Mouse (Mus musculus) lung, embryonic 14.5 days (tissue): Measurements from ENCODE around the gene Gm43738. TPM values are rescaled to one million over a fixed set of nuclear protein-coding genes. Genes with fewer than 3 reads are reported as not detected.

Source experiments
- ATAC-seq: fragments of 200-750 bp; cut with Nextera tagmentation; 2 replicates; pipeline ENCODE4 v1.8.0; 2017; ENCODE audit warnings: mild to moderate bottlenecking, moderate TSS enrichment, moderate library complexity; ENCODE audit not compliant: insufficient read depth
- DNase-seq: peaks from one replicate; pipeline ENCODE4 v3.0.0-alpha.2; 2015
- H3K27ac ChIP-seq: fragments of 300-500 bp; sonication (generic); 2 replicates; pipeline ENCODE4 v1.5.1; 2014; ENCODE audit warnings: low read depth, mild to moderate bottlenecking, moderate library complexity
- H3K27me3 ChIP-seq: fragments of 300-500 bp; sonication (generic); 2 replicates; pipeline ENCODE4 v1.6.1; 2014; ENCODE audit warnings: low read length, control low read depth; ENCODE audit not compliant: insufficient read depth
- H3K36me3 ChIP-seq: fragments of 300-500 bp; sonication (generic); 2 replicates; pipeline ENCODE4 v1.6.1; 2014; ENCODE audit warnings: control low read depth; ENCODE audit not compliant: insufficient read depth
- H3K4me1 ChIP-seq: fragments of 300-500 bp; sonication (generic); 2 replicates; pipeline ENCODE4 v1.6.1; 2014; ENCODE audit warnings: antibody characterized with exemption, control low read depth; ENCODE audit not compliant: insufficient read depth
- H3K4me2 ChIP-seq: fragments of 300-500 bp; sonication (generic); 2 replicates; pipeline ENCODE4 v1.6.1; 2014; ENCODE audit warnings: mild to moderate bottlenecking
- H3K4me3 ChIP-seq: fragments of 300-500 bp; sonication (generic); 2 replicates; pipeline ENCODE4 v1.5.1; 2014; ENCODE audit warnings: low read depth, low read length
- H3K9ac ChIP-seq: fragments of 300-500 bp; sonication (generic); 2 replicates; pipeline ENCODE4 v1.6.1; 2014
- H3K9me3 ChIP-seq: fragments of 300-500 bp; sonication (generic); 2 replicates; pipeline ENCODE4 v1.6.1; 2016; ENCODE audit warnings: low read depth, low read length, control low read depth
- CTCF ChIP-seq: IDR thresholded peaks from 2 replicates; pipeline ENCODE4 v1.5.1; 2016; ENCODE audit warnings: antibody characterized with exemption, low read depth
- WGBS: fragments of 180-500 bp; shearing (Covaris S2); extraction: QIAGEN DNeasy Blood & Tissue Kit; methylation state at CpG from one replicate; pipeline ENCODE4 v1.1.7; 2014; 5-methylcytosine and 5-hydroxymethylcytosine counted together
- polyA plus RNA-seq: library from polyadenylated mRNA; unstranded; fragments of >200 nt; fragmentation: Nextera tagmentation; extraction: Ambion mirVana; gene quantifications from 2 replicates; pipeline ENCODE4 v1.2.1, GENCODE M21; 2014

The Gm43738 gene
- polyA plus RNA-seq = not detected in 2 replicates

- H3K36me3 ChIP-seq = peaks cover 42% of the 10 kb centered on the region
- DNase-seq (no peak), ATAC-seq (no peak)
- H3K9me3 ChIP-seq = no peaks in the 10 kb centered on the region
- H3K27ac ChIP-seq = peak within 1 kb of the TSS; percentile 75; the same call in 1 of the 2 replicates
- H3K27me3 ChIP-seq = no peaks in the 10 kb centered on the region
- peak within 1 kb of the TSS; percentile 71 for H3K4me3 ChIP-seq
- TF ChIP-seq CTCF = 0 out of 2 replicates have a peak, but pooled peaks have one; percentile 14
- peak within 1 kb of the TSS; percentile 67 for H3K9ac ChIP-seq
- H3K4me2 ChIP-seq = peak within 1 kb of the TSS; percentile 92
- H3K4me1 ChIP-seq = peaks cover 5% of the 10 kb centered on the region
- WGBS = 21% methylated on average over 7 of the region's 7 CpGs
Observed at GRCm38 (mm10) chr3:89100811-89101210, at the start of gene Gm43738. Gene Gm43738, minus strand, starts transcription at chr3:89101099.

GRCm38 (mm10) chr3:89148567-89148966 is 47.7 kb upstream of the Gm43738 start:
- H3K9me3 ChIP-seq = no peaks in the 10 kb centered on the region
- TF ChIP-seq CTCF = no peak
- no peak for ATAC-seq
- no peaks in the 10 kb centered on the region for H3K36me3 ChIP-seq
- no peak overlapping the region for H3K4me2 ChIP-seq
- peaks cover 23% of the 10 kb centered on the region for H3K27me3 ChIP-seq
- WGBS = 62% methylated on average over 14 of the region's 14 CpGs
- no peak overlapping the region for H3K4me3 ChIP-seq
- no peak overlapping the region for H3K27ac ChIP-seq
- DNase-seq = no peak
- H3K4me1 ChIP-seq = no peaks in the 10 kb centered on the region; the same call in 1 of the 2 replicates
- H3K9ac ChIP-seq = no peak overlapping the region

DNA sequence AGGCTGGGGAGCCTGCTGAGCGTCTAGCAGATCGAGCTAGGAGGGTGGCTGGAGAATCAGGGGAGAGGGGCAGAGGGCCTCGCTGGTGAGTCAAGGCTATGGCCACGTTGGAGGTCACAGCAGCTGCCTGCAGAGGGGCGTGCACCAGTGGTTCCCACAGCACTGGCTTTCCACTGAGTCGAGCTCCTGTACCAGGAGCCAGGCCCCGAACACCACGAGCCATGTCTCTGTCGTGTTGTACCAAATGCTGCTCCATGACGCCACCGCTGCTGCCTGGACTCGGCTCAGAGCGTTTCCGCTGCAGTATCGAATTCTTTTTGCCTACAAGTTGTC is 47.0 kb upstream of the Gm43738 start:
- Histone ChIP-seq H3K27ac (no peak overlapping the region), H3K9ac (no peak overlapping the region), H3K4me3 (peak overlapping the region; percentile 26), H3K36me3 (no peaks in the 10 kb centered on the region), H3K4me1 (no peaks in the 10 kb centered on the region; the same call in 1 of the 2 replicates), H3K4me2 (peak overlapping the region; percentile 59), H3K9me3 (no peaks in the 10 kb centered on the region), H3K27me3 (peaks cover 23% of the 10 kb centered on the region)
- TF ChIP-seq CTCF = no peak
- DNase-seq = peak; percentile 23
- ATAC-seq = peak; percentile 45
- WGBS = 12% methylated on average over 15 of the region's 15 CpGs

DNA sequence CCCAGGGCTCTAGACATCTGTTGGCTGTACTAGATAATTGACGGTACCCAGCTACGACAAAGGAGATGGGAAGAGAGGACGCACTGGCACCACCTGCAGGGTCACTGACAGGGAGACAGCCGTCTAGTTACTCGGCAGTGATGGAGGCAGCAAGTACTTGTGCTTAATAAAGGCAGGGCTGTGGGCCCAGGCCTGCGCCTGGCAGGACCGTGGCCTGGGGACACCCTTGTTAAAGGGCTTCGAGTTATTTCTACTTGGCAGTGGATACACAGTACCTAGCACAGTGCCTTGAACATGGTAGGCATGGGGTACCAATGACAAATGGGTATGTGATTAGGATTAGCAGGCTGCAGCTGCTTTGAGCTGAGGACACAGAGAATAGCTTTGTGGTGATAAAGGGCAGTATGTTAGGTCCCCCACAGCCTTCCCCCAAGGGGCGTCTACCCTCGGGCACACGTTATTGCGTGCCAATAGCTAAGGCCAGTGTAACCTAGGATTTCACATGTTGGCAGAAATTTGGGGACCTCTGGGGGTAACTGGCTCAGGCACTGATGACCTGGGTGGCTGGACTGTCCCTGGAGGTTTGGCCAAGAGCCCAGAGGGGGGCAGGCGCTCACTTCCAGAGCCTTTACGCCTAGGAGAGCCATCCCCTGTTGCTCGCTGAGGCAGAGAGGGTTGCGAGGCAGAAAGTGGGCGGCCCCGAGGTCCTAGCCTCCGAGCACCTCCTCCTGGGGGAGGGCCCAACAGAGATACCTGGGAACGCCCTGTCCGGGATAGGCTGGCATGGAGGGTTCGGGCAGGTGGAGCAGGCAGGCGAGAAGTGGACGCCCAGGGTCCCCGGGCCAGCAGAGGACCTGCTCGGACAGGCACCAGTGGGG is 46.4 kb upstream of the Gm43738 start:
- H3K4me3 ChIP-seq = peak overlapping the region; percentile 26
- ATAC-seq (peak; percentile 85), DNase-seq (peak; percentile 34)
- no peaks in the 10 kb centered on the region for H3K9me3 ChIP-seq
- 20% methylated on average over 26 of the region's 26 CpGs for WGBS
- no peaks in the 10 kb centered on the region; the same call in 1 of the 2 replicates for H3K4me1 ChIP-seq
- H3K27me3 ChIP-seq = peaks cover 23% of the 10 kb centered on the region
- H3K4me2 ChIP-seq = peak overlapping the region; percentile 59
- TF ChIP-seq CTCF = no peak
- no peak overlapping the region for H3K9ac ChIP-seq
- H3K27ac ChIP-seq = no peak overlapping the region
- H3K36me3 ChIP-seq = no peaks in the 10 kb centered on the region

DNA sequence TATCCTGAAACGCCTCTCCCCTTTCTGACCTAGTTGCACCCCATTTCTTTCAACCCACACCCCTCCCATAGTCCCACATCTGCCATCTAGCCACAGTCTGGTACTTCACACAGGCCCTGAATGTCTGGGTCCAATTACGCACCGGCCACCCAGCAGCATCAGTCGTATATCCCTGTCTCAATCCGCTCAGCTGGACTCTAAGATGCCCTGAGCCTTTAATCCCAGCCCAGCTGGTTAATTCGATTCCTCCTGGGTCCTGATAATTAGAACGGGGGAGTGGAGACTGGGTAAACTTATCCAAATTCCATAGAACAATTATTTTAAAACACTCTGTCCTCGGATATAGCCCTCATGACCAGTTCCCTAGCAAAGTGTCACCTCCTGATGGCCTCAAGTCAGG is 44.7 kb upstream of the Gm43738 start:
- ATAC-seq = no peak
- DNase-seq = no peak
- no peak overlapping the region for H3K27ac ChIP-seq

GRCm38 (mm10) chr3:89144821-89145220 is 43.9 kb upstream of the Gm43738 start:
- Histone ChIP-seq H3K9me3 (no peaks in the 10 kb centered on the region), H3K27ac (no peak overlapping the region), H3K9ac (no peak overlapping the region), H3K27me3 (peaks cover 23% of the 10 kb centered on the region), H3K4me2 (no peak overlapping the region), H3K4me1 (no peaks in the 10 kb centered on the region; the same call in 1 of the 2 replicates), H3K36me3 (no peaks in the 10 kb centered on the region), H3K4me3 (no peak overlapping the region)
- 77% methylated on average over 10 of the region's 10 CpGs for WGBS
- no peak for TF ChIP-seq CTCF
- no peak for DNase-seq
- ATAC-seq = no peak

More for the DNA sequence above, 44.7 kb upstream of the Gm43738 start:
- 48% methylated on average over 8 of the region's 8 CpGs for WGBS
- Histone ChIP-seq H3K9me3 (no peaks in the 10 kb centered on the region), H3K36me3 (no peaks in the 10 kb centered on the region), H3K4me1 (no peaks in the 10 kb centered on the region; the same call in 1 of the 2 replicates), H3K27me3 (peaks cover 23% of the 10 kb centered on the region), H3K4me3 (no peak overlapping the region), H3K4me2 (no peak overlapping the region), H3K9ac (no peak overlapping the region)
- no peak for TF ChIP-seq CTCF

DNA sequence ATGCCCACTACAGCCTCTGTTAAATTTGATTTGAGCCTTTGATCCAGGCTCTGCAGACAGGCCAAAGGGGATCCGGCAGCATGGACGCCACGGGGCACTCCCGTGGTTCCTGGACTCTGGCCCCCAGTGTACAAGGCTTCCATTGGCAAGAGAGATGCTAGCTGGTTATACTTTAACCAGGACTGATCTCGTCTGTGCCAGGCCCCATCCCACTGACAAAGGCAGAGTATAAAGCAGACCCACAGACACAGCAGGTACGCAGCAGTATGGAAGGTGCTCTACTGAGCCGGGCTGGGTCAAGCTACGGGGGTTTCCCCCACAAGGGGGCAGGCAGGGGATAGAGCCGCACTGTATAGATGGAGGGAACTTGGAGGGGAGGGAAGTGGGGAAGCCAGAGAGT is 35.5 kb upstream of the Gm43738 start:
- ATAC-seq = peak; percentile 58; the same call in 1 of the 2 replicates
- Histone ChIP-seq H3K9ac (no peak overlapping the region), H3K9me3 (no peaks in the 10 kb centered on the region), H3K4me3 (peak overlapping the region; percentile 14; the same call in 1 of the 2 replicates), H3K4me1 (no peaks in the 10 kb centered on the region; the same call in 1 of the 2 replicates), H3K36me3 (no peaks in the 10 kb centered on the region), H3K27ac (no peak overlapping the region), H3K4me2 (no peak overlapping the region), H3K27me3 (no peaks in the 10 kb centered on the region)
- 38% methylated on average over 9 of the region's 9 CpGs for whole genome bisulfite sequencing
- DNase-seq = peak; percentile 23
- TF ChIP-seq CTCF = peak; percentile 44
